Mouse (Mus musculus): Measurements from ENCODE around the gene Gm21970.

GRCm38 (mm10) chr16:91394826-91395410 lies 3.4 kb downstream of the Gm21970 start:
- TF ChIP-seq GATA1 (IDR thresholded peaks at IDR 0.05; ENCODE audit: borderline replicate concordance, low read length) (no peak), FLI1 (IDR thresholded peaks at IDR 0.05; ENCODE audit: low read length) (no peak)

All from megakaryocyte, embryonic 14.5 days (primary cell).